Mouse (Mus musculus) mesoderm, embryonic 11.5 days (tissue): ENCODE data around the gene Gm10300.

Experiments
- DNase-seq: peaks from one replicate; pipeline ENCODE4 v3.0.0-alpha.2; 2012; ENCODE audit warnings: low read depth, low spot score

Gm10300 gene

GRCm38 (mm10) chr4:132051321-132052275 is 22.9 kb upstream of the Gm10300 start:
- DNase-seq = peak; percentile 66

GRCm38 (mm10) chr4:132057311-132057710 is 17.2 kb upstream of the Gm10300 start:
- DNase-seq = no peak

- no peak for DNase-seq
Measured at GRCm38 (mm10) chr4:132059541-132059940, 15.0 kb upstream of the Gm10300 start.

DNA sequence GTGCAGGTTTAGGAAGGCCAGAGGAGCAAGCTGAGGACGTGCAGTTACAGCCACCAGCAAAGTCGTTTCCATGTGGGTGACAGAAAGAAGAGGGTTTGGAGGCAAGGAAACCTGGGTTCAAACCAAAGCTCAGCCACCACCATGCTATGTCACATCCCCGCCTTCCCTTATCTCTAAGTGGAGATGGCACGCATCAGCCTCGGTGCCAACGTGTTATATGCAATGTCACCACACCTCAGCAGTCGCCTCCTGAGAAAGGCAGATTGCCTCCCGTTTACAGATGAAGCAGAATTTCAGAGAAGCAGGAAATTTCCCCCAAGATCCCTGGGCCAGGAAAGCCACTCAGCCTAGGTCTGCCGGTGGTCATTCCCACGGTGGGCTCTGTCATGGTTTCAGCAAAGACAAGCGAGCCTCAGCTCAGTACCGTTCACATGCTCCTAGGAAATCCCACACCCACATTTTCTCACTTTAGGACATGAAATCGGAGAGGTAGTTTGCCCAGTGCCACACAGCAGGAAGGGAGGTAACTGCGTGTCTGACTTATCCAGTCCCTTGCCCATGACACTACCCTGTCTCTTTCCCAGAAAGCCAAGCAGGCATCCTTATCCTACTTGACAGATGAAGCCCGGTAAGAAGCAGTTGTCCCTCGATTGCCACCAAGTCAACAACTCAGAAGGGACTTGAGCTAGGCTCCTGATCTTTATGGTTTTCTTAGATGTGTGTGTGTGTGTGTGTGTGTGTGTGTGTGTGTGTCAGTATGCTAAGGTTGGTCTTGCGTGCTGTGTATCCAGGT is 14.3 kb upstream of the Gm10300 start:
- no peak for DNase-seq

GRCm38 (mm10) chr4:132062289-132062688 is 12.2 kb upstream of the Gm10300 start:
- DNase-seq = no peak

DNA sequence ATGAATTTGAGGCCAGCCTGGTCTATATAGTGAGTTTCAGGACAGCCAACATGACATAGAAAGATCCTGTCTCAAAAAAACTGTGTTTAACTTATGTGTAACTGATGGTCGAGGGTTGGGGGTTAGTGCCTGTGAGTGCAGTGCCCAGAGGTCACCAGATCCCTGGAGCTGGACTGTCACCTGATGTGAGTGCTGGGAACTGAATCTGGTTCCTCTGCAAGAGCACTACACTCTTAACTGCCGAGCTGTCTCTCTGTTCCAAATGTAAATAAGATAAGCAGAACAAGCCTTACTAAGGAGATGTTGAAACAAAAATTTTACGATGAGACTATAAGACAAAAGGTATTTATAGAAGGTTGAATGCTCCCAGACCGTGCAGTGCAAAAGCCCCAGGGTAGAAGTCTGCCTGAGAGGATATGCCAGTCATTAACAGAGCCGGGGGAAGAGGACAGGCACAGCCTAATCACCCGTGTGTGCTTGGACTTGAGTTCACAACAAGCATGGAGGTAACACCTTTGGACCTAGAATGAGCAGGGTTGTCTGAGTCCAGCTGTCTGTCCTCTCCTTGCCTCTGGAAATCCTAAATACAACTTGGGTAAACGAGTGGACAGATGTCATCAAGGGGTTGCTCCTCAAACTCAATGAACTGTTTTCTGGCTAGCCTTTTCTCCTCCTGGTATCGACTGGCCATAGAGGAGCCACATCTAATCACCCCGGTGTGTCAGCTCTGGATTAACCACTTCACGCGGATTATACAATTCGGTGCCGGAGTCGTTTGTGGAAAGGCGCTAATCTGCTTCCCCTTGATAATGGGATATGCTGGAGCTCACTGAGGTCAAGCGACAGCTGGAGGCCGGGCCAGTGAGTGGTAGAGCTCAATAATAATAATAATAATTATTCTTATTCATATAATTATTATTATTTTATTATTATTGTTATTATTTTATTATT is 11.3 kb upstream of the Gm10300 start:
- DNase-seq = no peak

DNA sequence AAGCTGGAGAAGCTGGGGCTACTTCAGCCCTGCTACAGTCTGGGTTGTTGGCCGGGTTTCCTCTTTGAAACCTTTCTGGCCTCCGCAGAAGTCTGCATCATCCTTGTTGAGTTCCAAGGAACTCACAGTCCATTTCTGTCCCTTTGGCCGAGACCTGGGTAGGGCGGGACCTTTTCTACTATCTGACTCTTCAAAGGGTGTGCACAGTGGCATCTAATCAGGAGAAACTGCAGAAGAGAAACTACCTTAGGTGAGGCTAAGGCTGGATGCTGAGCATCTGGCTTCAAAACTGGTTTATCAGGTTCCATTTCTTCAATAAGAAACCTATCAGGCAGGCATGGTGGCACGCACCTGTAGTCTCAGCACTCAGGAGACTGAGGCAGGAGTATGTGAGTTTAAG is 9.9 kb upstream of the Gm10300 start:
- DNase-seq = no peak

DNA sequence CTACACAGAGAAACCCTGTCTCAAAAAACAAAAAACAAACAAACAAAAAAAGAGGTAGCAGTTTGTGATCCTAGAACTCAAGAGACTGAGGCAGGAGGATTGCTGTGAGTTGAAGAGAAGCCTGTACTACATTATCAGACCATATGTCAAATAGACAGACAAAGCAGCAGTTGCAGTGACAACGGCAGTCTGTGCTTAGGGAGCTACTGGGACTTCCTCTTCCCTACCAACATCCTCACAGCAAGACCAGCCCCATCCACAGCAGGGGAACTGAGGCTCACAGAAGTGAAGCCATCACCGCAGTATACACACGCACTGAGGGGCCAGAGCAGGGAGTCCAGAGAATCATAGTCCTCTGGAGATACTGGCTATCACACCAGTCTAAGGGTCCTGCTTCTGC is 8.9 kb upstream of the Gm10300 start:
- no peak for DNase-seq

DNA sequence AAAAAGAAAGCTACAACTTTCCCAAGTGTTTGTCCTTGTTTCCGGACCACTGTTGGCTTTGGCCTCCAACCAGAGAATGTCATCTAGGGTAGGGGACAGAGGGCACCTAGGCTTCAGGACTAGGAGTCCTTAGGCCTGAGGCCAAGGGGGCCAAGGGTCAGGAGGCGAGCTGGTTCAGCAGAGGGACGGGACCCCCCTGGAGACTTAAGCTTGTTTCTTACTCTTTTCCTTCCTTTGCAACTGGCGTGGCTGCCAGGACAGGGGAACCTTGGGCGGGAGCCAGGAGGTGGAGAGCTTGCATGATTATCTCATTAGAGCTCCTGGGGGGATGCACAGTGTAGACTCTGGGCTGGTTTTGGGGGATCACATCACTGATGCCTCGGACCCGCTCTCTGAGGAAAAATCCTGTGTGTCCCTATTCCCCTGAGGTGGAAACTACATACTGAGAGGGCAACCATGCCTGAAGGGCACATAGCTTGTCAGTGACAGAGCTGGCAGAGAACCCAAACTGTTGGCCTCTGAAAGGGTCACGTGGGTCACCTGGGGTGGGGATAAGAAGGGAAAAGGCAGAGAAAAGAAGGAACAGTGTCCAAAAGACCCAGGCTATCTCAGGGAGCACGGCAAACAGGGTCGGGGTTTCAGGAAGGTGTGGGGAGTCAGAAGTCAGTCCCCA is 8.3 kb upstream of the Gm10300 start:
- no peak for DNase-seq

GRCm38 (mm10) chr4:132067112-132067937 is 7.2 kb upstream of the Gm10300 start:
- no peak for DNase-seq

DNA sequence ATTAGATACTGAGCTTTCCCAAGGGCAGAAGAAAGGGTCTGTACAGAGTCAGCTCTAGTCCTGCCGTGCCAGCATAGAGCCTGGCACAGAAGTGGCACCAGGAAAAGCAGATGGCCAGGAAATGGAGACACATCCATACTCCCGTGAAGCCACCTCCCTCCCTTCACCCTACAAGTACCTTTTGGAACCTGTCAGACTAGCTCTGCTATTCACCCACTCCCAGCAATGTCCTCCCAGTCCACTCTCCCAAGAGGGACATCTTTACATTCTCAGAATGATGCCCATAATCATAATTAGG is 6.6 kb upstream of the Gm10300 start:
- DNase-seq = no peak

GRCm38 (mm10) chr4:132071674-132072073 is 2.8 kb upstream of the Gm10300 start:
- DNase-seq = no peak

DNA sequence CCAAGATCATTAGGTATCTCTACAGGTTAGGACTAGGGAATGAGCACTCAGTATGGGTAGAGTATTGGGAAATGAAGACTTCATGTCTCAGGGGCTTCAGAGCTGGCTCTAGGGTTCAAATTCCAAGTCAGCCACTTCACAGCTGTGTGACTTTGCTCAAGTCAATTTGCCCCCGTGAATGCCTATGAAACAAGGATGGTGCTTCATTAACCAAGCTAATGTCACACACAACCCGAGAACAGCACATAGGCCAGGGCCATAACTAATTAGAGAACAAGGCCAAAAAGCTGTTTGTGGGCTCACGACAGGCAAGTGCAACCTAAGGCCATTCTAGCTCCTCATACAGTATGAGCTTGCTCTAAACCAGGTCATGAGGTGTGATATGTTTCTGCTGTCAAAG is 2.3 kb upstream of the Gm10300 start:
- DNase-seq = no peak

DNA sequence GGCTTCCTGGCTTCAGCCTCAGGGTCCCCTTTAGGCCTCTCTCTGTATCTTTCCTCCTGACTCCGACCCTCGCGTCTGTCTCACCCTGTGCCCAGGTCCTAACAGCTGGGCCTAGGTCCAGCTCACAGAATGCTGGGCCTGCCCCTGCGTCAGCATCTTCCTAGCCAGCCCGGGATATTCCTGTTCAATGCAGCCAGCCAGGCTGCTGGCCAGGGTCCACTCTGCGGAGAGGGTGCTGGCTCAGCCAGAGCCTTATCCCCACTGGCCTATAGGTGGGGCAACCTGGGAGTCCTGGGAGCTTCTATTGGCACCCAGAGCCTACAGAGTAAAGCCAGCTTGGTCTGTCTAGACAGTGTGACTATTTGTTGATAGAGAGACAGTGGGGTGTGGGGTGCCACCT is 1.6 kb upstream of the Gm10300 start:
- no peak for DNase-seq

DNA sequence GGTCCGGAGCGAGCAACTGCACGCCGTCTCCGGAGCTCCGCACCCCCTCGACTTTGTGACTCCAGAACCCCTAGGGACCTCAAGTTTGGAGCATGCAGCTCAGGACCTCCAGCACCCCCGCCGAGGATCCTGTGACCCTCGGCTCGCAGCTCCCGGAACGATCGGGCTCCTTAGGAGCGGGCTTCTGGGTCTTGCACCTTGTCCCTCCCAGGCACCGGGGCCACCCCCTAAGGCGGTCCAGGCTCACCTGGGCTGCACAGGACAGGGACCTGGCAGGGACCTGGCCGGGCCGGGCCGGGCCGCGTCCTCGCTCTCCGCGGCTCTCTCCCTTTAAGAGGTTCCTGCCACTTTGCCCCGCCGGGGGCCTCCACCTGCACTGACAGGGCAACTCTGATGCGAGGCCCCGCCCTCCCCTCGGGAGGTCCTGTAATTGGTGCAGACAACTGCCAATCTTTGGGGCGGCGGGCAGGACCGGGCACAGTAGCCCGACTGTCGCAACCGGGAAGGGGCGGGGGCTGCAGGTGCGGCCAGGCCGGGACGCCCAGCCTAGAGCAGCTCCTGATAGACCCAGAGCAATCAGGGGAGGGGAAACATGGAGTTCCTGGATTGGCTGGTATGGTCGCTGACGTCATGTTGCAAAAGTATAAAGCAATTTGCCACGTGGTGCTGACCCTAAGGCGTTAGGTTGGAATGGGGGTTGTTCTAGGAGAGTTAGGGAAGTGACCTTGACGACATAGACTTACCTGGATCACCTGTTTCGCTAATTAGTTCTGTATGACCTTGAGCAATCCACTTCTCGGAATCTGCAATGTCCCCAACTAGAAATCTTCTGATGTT is 654 bp downstream of the Gm10300 start, which contains the start of gene Epb41:
Gene Epb41, minus strand, starts transcription at position 389 of the 837 bp plus-strand sequence.
- DNase-seq = peak; percentile 95

DNA sequence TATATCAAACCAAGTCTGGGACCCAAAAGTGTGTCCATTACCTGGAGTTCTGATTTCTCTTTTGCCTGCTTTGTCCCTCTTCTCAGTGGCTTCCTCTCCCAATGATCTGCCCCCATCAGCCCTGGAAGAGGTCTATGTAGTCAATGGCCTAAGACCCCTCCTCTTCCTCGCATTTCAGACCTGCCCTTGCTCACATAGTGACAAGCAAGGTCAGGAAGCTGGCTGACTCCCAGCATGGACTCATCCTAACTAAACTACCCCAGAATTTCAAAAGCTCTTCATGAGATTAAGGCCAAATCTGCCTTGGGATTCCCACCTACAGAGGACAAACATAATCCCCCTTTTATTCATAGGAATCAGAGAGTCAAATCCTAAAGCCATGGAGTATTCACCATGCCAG is 1.3 kb downstream of the Gm10300 start:
- DNase-seq = no peak

DNA sequence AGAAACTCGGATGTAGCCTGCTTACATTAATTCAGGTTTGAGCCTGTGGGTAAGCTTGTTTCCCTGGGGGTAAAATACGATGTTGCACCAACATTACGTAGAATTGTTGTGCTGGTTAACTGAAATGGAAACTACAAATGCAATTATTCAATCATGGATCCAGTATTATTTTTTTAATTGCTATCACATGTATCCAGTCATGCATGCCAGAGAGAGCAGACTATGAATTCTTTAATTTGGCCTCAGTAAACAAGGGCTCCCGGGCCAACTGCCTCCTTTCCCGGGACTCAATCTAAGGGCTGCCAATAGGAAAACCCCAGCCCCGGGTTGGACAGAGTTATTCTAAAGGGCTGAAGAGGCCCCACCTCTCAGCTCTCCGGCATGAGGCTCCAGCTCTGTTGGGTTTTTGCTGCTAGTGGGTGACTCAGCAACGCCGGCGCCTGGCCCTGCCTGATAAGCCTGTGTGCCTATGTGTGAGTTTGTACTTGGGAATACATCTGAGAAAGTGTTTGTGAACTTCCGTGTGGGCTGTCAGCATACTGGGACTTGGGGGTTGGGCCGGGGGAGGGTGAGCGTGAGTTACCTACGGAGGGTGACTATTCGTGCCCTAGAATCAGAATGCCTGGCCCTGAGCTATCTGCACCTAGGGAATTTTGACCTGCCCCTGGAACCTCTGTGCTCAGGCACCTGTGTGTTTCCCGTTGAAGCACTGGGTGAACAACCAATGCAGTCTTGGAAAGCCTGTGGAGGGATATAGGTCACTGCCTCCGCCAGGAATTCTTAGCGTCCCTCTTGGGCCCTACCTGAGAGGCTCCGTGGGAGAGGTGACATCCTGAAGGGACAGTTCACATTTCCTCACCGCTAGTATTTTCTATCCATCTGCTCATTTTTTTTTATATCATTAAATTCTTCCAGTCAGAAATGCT is 2.2 kb downstream of the Gm10300 start:
- peak; percentile 26 for DNase-seq

GRCm38 (mm10) chr4:132077445-132077844 is 2.9 kb downstream of the Gm10300 start:
- DNase-seq = no peak
